Mouse (Mus musculus): ENCODE results near the gene Tns1.

The Tns1 gene

GRCm38 (mm10) chr1:73958210-73958983 is 165.9 kb downstream of the Tns1 start:
- DNase-seq (ENCODE audit: low read depth, low spot score): no peak

GRCm38 (mm10) chr1:73957428-73957827 is 166.8 kb downstream of the Tns1 start:
- DNase-seq (ENCODE audit: low read depth, low spot score): no peak

GRCm38 (mm10) chr1:73956320-73956719 is 167.9 kb downstream of the Tns1 start:
- DNase-seq (ENCODE audit: low read depth, low spot score): no peak

GRCm38 (mm10) chr1:73955259-73955842 is 168.9 kb downstream of the Tns1 start:
- no peak for DNase-seq (ENCODE audit: low read depth, low spot score)

GRCm38 (mm10) chr1:73954614-73955013 is 169.6 kb downstream of the Tns1 start:
- DNase-seq (ENCODE audit: low read depth, low spot score): no peak

- no peak for DNase-seq (ENCODE audit: low read depth, low spot score)
Measured at GRCm38 (mm10) chr1:73954015-73954408, 170.2 kb downstream of the Tns1 start.

- no peak for DNase-seq (ENCODE audit: low read depth, low spot score)
Measured at GRCm38 (mm10) chr1:73953317-73954014, 170.8 kb downstream of the Tns1 start.

GRCm38 (mm10) chr1:73952598-73952997 is 171.7 kb downstream of the Tns1 start:
- no peak for DNase-seq (ENCODE audit: low read depth, low spot score)

GRCm38 (mm10) chr1:73951178-73951577 is 173.1 kb downstream of the Tns1 start:
- DNase-seq (ENCODE audit: low read depth, low spot score): no peak

GRCm38 (mm10) chr1:73948757-73949156 is 175.5 kb downstream of the Tns1 start:
- DNase-seq (ENCODE audit: low read depth, low spot score): no peak

- DNase-seq (ENCODE audit: low read depth, low spot score): no peak
Measured at GRCm38 (mm10) chr1:73947525-73948304, 176.5 kb downstream of the Tns1 start.

- DNase-seq (ENCODE audit: low read depth, low spot score): no peak
Measured at GRCm38 (mm10) chr1:73946701-73947100, 177.5 kb downstream of the Tns1 start.

- peak; percentile 75 for DNase-seq (ENCODE audit: low read depth, low spot score)
Measured at GRCm38 (mm10) chr1:73944393-73944792, 179.9 kb downstream of the Tns1 start.

- no peak for DNase-seq (ENCODE audit: low read depth, low spot score)
Measured at GRCm38 (mm10) chr1:73943667-73944289, 180.5 kb downstream of the Tns1 start.

- no peak for DNase-seq (ENCODE audit: low read depth, low spot score)
Measured at GRCm38 (mm10) chr1:73943255-73943654, 181.0 kb downstream of the Tns1 start.

- DNase-seq (ENCODE audit: low read depth, low spot score): no peak
Measured at GRCm38 (mm10) chr1:73942243-73942642, 182.0 kb downstream of the Tns1 start.

GRCm38 (mm10) chr1:73941697-73942096 is 182.6 kb downstream of the Tns1 start:
- no peak for DNase-seq (ENCODE audit: low read depth, low spot score)

GRCm38 (mm10) chr1:73940491-73941204 is 183.6 kb downstream of the Tns1 start:
- DNase-seq (ENCODE audit: low read depth, low spot score): no peak

GRCm38 (mm10) chr1:73938597-73938996 is 185.7 kb downstream of the Tns1 start:
- DNase-seq (ENCODE audit: low read depth, low spot score): no peak

- DNase-seq (ENCODE audit: low read depth, low spot score): no peak
Measured at GRCm38 (mm10) chr1:73937805-73938204, 186.4 kb downstream of the Tns1 start.

- DNase-seq (ENCODE audit: low read depth, low spot score): no peak
Measured at GRCm38 (mm10) chr1:73936537-73936936, 187.7 kb downstream of the Tns1 start.
